Mouse (Mus musculus): ENCODE results near the gene Tnfaip8l1. TPM values are rescaled to one million over a fixed set of nuclear protein-coding genes. Genes with fewer than 3 reads are reported as not detected.

The Tnfaip8l1 gene
- total and polyA plus RNA-seq, 3 experiments = 4.0 to 5.5 TPM; not detected in 1

DNA sequence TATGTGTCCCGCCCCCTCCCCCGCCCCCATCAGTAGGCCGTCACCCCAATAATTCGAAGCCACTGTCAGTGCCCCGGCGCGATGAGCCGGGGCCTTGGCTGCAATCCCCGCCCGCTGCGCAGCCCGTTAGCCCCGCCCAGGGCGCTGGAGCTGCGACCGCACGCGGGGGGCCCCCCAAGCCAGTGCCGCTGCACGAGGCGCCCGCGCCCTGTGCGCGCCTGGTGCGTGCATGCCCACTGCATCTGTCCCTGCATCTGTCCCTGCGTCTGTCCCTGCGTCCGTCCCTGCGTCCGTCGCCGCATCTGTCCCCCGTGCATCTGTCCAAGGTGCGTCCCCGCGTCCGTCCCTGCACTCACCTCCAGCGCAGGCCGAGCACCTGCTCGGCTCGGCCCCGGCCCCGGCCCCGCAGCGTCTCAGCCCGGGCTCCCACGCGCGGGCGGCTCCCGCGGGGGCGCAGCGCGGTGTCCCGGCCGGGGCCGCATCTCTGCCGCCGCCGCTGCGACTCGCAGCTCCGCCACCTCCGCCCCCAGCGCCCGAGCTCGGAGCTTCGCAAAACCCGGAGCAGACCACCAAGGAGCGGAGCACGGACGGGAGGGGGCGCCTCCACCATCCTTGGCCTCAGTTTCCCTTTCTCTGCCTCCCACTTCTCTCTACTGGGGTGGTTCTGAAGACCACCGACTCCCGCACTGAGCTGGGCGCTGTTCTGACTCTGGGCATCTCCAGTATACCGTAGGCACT lies 22.2 kb upstream of the Tnfaip8l1 start, which contains the start of gene Sema6b (continued):
- TF ChIP-seq NRF1 (IDR thresholded peaks at IDR 0.05; ENCODE audit: insufficient read depth, low read depth, low read length, poor library complexity, severe bottlenecking) = peak; percentile 43; the same call in 1 of the 2 replicates
- TF ChIP-seq USF1 (IDR thresholded peaks at IDR 0.05; ENCODE audit: low read depth, low read length) = no peak
- no peak for TF ChIP-seq CHD2 (IDR thresholded peaks at IDR 0.05; ENCODE audit: low read length)

DNA sequence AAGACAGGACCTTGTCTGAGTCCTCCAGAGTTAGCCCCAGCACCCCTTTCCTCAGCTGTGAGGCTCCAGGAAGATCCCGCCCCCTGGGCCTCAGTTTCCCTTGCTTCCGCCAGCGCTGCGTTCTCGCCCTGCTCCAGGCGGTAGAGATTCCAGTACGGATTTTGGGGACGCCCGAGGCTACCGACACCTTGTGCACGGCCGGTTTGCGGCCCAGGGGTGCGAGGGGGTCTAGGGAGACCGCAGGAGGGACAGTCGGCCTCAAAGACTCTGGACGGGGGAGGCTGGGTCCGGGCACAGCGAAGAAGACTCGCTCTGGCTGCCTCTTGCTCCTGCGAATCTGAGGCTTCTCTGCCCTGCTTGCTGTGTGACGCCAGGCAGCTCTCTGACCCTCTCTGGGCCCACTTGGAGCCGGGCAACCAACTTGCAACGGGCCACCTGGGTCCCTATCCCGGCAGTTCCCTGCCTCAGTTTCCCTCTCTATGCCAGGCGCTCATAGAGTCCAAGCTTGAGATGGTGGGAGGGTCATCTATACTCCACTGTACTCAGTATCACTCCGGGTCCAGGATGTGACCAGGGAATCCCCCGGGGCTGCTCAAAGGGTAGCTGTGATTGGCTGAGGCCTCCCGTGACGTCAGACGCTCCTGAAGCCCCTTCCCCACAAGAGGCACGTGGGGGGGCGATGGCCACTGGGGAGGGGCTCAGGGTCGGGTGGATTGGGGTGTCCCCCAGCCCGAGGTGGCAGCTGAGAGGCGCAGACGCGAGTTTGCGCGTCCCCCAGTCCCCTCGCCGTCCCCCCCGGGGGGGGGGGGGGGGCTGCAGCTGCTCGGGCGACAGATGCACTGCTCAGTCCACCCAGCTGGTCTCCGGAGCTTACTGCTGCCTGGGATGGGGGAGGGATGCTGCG lies 20.3 kb upstream of the Tnfaip8l1 start:
- no peaks in the 10 kb centered on the region for H3K36me3 ChIP-seq (ENCODE audit: control insufficient read depth in 1 of 2, insufficient read depth in 2 of 2, low read length in 2 of 2)
- no peak overlapping the region for H3K27ac ChIP-seq (ENCODE audit: control insufficient read depth, low read depth, low read length)
- peak; percentile 62 for DNase-seq (ENCODE audit: low read depth, low spot score)
- no peaks in the 10 kb centered on the region for H3K27me3 ChIP-seq (ENCODE audit: control insufficient read depth in 1 of 2, insufficient read depth in 2 of 2, low read length in 2 of 2)
- peaks cover 0 to 5% of the 10 kb centered on the region in 2 experiments; a peak in 1 of 4 replicates for H3K4me1 ChIP-seq (ENCODE audit: control insufficient read depth in 1 of 2, insufficient read depth in 2 of 2, low read length in 2 of 2)
- peak overlapping the region; percentile 36 to 64 for H3K4me3 ChIP-seq (ENCODE audit: control insufficient read depth in 1 of 2, insufficient read depth in 1 of 2, low read depth in 2 of 2, low read length in 2 of 2)
- TF ChIP-seq SIN3A (IDR thresholded peaks at IDR 0.05; ENCODE audit: low read length) = peak; percentile 53; the same call in 1 of the 2 replicates
- no peak for TF ChIP-seq MEF2A (IDR thresholded peaks at IDR 0.05; ENCODE audit: extremely low read depth, insufficient replicate concordance, low read depth, low read length, poor library complexity, severe bottlenecking)
- TF ChIP-seq CTCF (IDR thresholded peaks at IDR 0.05 in 2 of 3, conservative IDR thresholded peaks at IDR 0.05 in 1 of 3; ENCODE audit: control insufficient read depth in 1 of 3, insufficient read depth in 1 of 3, low read depth in 2 of 3, low read length in 3 of 3, poor library complexity in 1 of 3, severe bottlenecking in 1 of 3) = no peak
- TF ChIP-seq HCFC1 (IDR thresholded peaks at IDR 0.05; ENCODE audit: low read depth, low read length) = peak; percentile 55; the same call in 1 of the 2 replicates
- TF ChIP-seq POLR2A (IDR thresholded peaks at IDR 0.05; ENCODE audit: control insufficient read depth in 1 of 2, insufficient read depth in 1 of 2, low read depth in 1 of 2, low read length in 2 of 2, poor library complexity in 1 of 2) = peak in 1 of 2 experiments; percentile 41; a peak in 1 of 4 replicates
- TF ChIP-seq TBP (IDR thresholded peaks at IDR 0.05; ENCODE audit: low read depth, low read length) = 0 out of 2 replicates have a peak, but pooled peaks have one; percentile 21
- H3K9me3 ChIP-seq (replicated peaks; ENCODE audit: insufficient read depth, low read length) = no peaks in the 10 kb centered on the region
- peaks cover 6% of the 10 kb centered on the region; the same call in 1 of the 2 replicates for H3K79me2 ChIP-seq (ENCODE audit: control insufficient read depth, insufficient read depth, low read length, poor library complexity)
- H3K9ac ChIP-seq (ENCODE audit: control insufficient read depth, low read depth, low read length, poor library complexity, severe bottlenecking) = peak overlapping the region; percentile 66

DNA sequence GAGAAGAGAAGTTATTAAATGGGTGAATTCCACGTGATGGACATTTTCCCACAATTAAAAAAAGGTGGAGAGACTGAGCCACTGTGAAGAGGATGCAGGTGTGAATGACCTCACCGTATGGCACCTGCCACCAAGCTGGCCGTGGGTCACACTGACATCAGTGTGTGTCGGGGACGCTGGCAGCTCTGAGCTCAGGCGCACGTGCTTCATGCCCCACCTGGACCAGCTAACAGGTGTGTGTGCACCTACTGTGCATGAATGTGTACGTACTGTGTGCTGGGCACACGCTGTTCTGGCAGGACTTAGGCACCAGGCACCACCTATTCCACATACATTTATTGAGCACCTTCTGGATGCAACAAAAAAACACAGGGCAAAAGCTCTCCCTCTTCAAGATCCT lies 17.7 kb upstream of the Tnfaip8l1 start:
- H3K4me3 ChIP-seq (ENCODE audit: control insufficient read depth in 1 of 2, insufficient read depth in 1 of 2, low read depth in 2 of 2, low read length in 2 of 2) = no peak overlapping the region
- TF ChIP-seq POLR2A (IDR thresholded peaks at IDR 0.05; ENCODE audit: control insufficient read depth in 1 of 2, insufficient read depth in 1 of 2, low read depth in 1 of 2, low read length in 2 of 2, poor library complexity in 1 of 2) = no peak
- TF ChIP-seq MAX (IDR thresholded peaks at IDR 0.05; ENCODE audit: low read length) = no peak
- no peak for TF ChIP-seq TBP (IDR thresholded peaks at IDR 0.05; ENCODE audit: low read depth, low read length)
- TF ChIP-seq CHD2 (IDR thresholded peaks at IDR 0.05; ENCODE audit: low read length) = no peak
- TF ChIP-seq NELFE (IDR thresholded peaks at IDR 0.05; ENCODE audit: low read depth, low read length) = no peak
- TF ChIP-seq GABPA (IDR thresholded peaks at IDR 0.05; ENCODE audit: low read depth, low read length) = no peak
- TF ChIP-seq GATA1 (IDR thresholded peaks at IDR 0.05; ENCODE audit: low read depth, low read length) = no peak
- TF ChIP-seq TCF12 (IDR thresholded peaks at IDR 0.05; ENCODE audit: low read depth, low read length) = no peak
- TF ChIP-seq EP300 (IDR thresholded peaks at IDR 0.05; ENCODE audit: low read depth in 1 of 2, low read length in 2 of 2) = no peak
- TF ChIP-seq POLR2AphosphoS5 (IDR thresholded peaks at IDR 0.05; ENCODE audit: borderline replicate concordance, low read depth, low read length) = no peak
- no peak for TF ChIP-seq SIN3A (IDR thresholded peaks at IDR 0.05; ENCODE audit: low read length)
- no peak for TF ChIP-seq MAZ (IDR thresholded peaks at IDR 0.05; ENCODE audit: low read depth, low read length)
- no peak for TF ChIP-seq MEF2A (IDR thresholded peaks at IDR 0.05; ENCODE audit: extremely low read depth, insufficient replicate concordance, low read depth, low read length, poor library complexity, severe bottlenecking)
- no peak for TF ChIP-seq ELF1 (IDR thresholded peaks at IDR 0.05; ENCODE audit: low read depth, low read length)
- TF ChIP-seq ETS1 (IDR thresholded peaks at IDR 0.05; ENCODE audit: low read depth, low read length) = no peak
- no peak for TF ChIP-seq MYB (IDR thresholded peaks at IDR 0.05; ENCODE audit: low read depth, low read length)
- no peak for TF ChIP-seq ZC3H11A (IDR thresholded peaks at IDR 0.05; ENCODE audit: low read depth, low read length)
- TF ChIP-seq MXI1 (IDR thresholded peaks at IDR 0.05; ENCODE audit: low read depth, low read length) = no peak
- TF ChIP-seq JUND (IDR thresholded peaks at IDR 0.05; ENCODE audit: low read depth, low read length) = no peak
- TF ChIP-seq SMC3 (IDR thresholded peaks at IDR 0.05; ENCODE audit: low read depth, low read length) = no peak
- H3K9ac ChIP-seq (ENCODE audit: control insufficient read depth, low read depth, low read length, poor library complexity, severe bottlenecking) = no peak overlapping the region
- no peak for DNase-seq (ENCODE audit: low read depth, low spot score)
- H3K4me1 ChIP-seq (ENCODE audit: control insufficient read depth in 1 of 2, insufficient read depth in 2 of 2, low read length in 2 of 2) = peaks cover 0 to 5% of the 10 kb centered on the region in 2 experiments; a peak in 1 of 4 replicates
- no peaks in the 10 kb centered on the region for H3K36me3 ChIP-seq (ENCODE audit: control insufficient read depth in 1 of 2, insufficient read depth in 2 of 2, low read length in 2 of 2)
- no peaks in the 10 kb centered on the region for H3K9me3 ChIP-seq (replicated peaks; ENCODE audit: insufficient read depth, low read length)
- H3K27ac ChIP-seq (ENCODE audit: control insufficient read depth, low read depth, low read length) = no peak overlapping the region
- H3K27me3 ChIP-seq (ENCODE audit: control insufficient read depth in 1 of 2, insufficient read depth in 2 of 2, low read length in 2 of 2) = 0 out of 4 replicates have a peak, but pooled peaks cover 0 to 2% of the 10 kb centered on the region in 2 experiments
- peaks cover 3% of the 10 kb centered on the region; the same call in 1 of the 2 replicates for H3K79me2 ChIP-seq (ENCODE audit: control insufficient read depth, insufficient read depth, low read length, poor library complexity)
